Mouse (Mus musculus): ENCODE measurements around the gene 6430550D23Rik.

DNA sequence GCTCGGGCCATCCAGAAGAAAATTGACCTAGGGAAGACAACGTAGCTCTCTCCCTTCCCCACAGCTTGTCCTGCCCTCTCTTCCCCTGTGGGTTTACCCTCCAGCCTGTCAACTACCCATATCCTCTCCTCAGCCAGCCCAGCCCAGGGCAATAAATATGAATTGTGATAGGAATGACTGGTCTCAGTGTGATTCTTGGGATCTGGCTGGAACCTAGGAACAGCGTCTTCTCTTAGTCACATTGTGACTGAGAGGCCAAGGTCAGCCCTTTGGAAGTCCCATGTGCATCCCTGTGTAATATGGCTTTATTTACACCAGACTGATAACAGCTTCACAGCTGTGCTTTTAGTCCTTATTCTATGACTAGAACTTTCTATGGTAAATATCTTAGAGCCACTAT is 10.3 kb upstream of the 6430550D23Rik start:
- TF ChIP-seq CTCF (IDR thresholded peaks at IDR 0.05; ENCODE audit: insufficient read depth, low read depth, low read length) (no peak), POLR2A (IDR thresholded peaks at IDR 0.05; ENCODE audit: insufficient read depth, low read depth, low read length) (no peak)

Data from olfactory bulb, adult 2 months (tissue).